Mouse (Mus musculus): ENCODE measurements around the gene Prr36.

Prr36 gene

GRCm38 (mm10) chr8:4201321-4201720, 15.9 kb downstream of the Prr36 start:
- DNase-seq (ENCODE audit: low spot score), result no peak

GRCm38 (mm10) chr8:4193588-4193894, 23.7 kb downstream of the Prr36 start:
- no peak for DNase-seq (ENCODE audit: low spot score)

DNA sequence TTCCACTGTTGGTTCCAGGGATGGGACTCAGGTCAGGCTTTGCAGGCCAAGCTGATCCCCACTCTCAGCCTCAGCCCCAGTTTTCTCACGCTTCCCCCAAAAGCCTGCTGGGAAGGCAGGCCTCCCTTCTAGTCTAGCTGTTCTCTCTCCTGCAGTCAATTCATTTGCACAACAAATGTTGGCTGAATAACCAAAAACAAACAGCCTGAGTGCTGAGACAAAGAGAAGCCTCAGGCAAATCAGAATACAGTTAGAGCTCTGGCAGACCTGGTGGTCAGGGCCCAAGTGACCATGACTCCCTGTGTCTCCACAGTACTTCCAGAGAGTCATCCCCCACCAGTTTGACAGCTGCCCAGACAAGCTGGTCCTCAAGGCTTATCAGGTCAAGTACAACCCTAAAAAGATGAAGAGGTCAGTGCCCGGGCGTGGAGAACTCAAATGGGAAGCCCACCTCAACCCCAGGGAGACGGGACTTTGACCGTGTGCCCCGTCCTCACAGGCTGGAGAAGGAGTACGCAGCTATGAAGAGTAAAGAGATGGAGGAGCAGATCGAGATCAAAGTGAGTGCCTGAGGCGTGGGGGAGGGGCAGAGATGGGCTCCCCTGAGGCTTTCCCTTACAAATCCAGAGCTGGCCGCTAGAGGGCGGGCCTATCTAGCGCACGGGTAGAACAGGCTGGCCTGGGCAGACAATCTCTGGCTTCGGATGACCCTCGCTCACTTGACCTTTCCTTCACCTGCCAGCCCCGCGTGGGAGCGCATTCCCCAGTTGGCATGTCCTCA, 24.3 kb downstream of the Prr36 start:
- DNase-seq (ENCODE audit: low spot score), result peak; percentile 89

- no peak for DNase-seq (ENCODE audit: low spot score)
These were observed 25.0 kb downstream of the Prr36 start for GRCm38 (mm10) chr8:4192305-4192704.

DNA sequence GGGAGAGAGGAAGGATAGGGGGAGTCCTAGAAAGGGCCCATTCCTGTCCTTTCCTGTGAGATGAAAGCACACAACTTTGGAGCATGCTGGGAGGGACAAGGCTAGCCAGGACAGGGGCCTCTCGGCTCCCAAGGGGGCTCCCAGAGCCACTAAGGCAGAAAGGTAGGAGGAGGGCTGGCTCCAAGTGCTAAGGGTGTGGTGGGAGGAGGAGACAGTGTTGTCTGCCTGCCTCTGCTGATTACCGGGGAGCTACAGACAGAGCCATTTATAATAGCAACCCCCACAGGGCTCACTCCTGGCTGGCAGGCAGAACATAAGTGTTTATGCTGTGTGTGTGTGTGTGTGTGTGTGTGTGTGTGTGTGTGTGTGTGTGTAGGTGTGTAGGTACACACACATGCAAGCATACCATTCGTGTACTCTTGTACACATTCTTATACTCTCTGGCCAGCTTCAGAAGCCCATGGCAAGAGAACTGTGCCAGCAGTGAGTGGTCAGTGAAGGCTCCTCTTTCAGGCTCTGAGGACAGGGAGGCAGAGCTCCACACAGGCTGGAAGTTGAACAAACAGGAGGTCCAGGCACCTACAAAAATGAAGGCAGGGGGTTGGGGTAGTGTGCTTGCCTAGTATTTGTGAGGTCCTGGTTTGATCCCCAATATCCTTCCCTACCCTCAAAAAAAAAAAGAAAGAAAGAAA, 28.1 kb downstream of the Prr36 start:
- DNase-seq (ENCODE audit: low spot score), result no peak

GRCm38 (mm10) chr8:4188605-4189004, 28.7 kb downstream of the Prr36 start:
- no peak for DNase-seq (ENCODE audit: low spot score)

DNA sequence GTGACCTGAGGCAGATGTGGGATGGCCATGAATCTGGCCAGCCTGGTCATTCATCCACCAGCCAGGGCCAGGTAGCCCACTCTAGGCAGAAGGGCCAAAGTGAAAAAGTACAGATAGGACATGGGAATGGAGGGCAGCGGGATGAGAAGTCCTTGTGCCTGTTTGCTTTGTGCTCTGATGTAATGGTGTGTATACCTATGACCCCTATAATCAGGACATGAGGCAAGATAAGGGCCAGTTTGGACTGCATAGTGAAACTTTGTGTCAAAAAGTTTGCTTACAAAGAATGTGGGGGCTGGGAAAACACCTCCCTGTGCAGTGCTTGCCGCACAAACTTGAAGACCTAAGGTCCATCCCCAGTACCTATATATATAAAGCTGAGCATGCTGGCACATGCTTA, 31.1 kb downstream of the Prr36 start:
- no peak for DNase-seq (ENCODE audit: low spot score)

DNA sequence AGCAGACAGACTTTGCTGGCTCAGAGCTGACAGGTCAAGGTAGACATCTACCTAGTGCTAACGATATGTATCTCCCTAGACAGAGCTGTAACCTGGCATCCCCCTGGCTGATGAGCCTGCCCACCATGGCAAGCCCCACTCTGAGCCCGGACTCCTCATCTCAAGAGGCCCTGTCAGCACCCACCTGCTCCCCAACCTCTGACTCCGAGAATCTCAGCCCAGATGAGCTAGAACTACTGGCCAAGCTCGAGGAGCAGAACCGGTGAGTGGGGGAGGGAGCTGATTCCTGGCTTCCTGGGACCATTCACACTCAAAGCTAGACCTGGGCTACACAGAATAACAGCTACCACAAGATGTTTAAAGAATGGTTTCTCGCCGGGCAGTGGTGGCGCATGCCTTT, 33.9 kb downstream of the Prr36 start:
- DNase-seq (ENCODE audit: low spot score), result no peak

- DNase-seq (ENCODE audit: low spot score), result no peak
These were observed 43.2 kb downstream of the Prr36 start for GRCm38 (mm10) chr8:4174018-4174417.

DNA sequence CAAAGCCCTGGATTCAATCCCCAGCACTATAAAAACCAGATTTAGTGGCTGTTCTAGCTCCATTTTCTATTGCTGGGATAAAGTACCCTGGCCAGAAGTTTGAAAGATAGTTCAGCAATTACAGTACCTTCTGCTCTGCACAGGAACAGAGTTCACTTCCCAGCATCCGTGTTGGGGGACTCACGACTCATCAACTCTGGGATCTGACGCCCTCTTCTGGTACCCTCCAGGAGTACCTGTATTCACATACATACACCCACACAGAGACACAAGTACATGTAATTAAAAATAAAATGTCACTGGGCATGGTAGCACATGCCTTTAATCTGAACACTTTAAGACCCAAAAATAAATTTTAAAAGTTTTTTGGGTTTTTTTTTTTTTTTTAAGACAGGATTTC, 44.8 kb downstream of the Prr36 start:
- DNase-seq (ENCODE audit: low spot score), result no peak

DNA sequence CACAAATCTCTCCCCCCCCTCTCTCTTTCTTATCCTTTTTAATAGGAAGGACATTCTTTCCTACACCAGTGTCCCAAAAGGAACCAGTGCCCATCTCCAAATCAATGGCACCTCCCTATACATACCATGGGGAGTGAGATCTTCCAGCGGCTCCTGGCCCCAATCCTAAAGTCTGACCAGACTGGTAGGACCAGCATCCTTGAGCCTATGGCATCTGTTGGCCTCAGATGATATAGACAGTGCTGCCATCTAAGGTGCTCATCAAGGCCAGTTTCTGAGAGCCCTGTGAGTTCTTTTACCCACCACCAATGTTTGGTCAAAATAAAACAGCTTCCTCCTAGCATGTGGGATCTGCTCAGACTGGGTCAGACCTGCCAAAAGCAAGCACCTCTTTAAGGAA, 49.3 kb downstream of the Prr36 start:
- no peak for DNase-seq (ENCODE audit: low spot score)

GRCm38 (mm10) chr8:4166881-4167525, 50.3 kb downstream of the Prr36 start:
- DNase-seq (ENCODE audit: low spot score), result no peak

- peak; percentile 97 for DNase-seq (ENCODE audit: low spot score)
These were observed 51.2 kb downstream of the Prr36 start, which contains the start of gene Evi5l for GRCm38 (mm10) chr8:4165852-4166751. Evi5l (plus strand) TSS chr8:4166567.

- DNase-seq (ENCODE audit: low spot score), result no peak
These were observed 51.9 kb downstream of the Prr36 start for GRCm38 (mm10) chr8:4165176-4165851.

- DNase-seq (ENCODE audit: low spot score), result no peak
These were observed 54.5 kb downstream of the Prr36 start for GRCm38 (mm10) chr8:4162786-4163185.
